Mouse (Mus musculus) layer of hippocampus, adult 11-12 months (tissue): ENCODE measurements around the gene Apoc2.
A peak's percentile ranks its signal among the peaks of the same experiment; 100 is the strongest.

Experiments used
- DNase-seq: peaks from one replicate; pipeline ENCODE4 v3.0.0; 2022; ENCODE audit warnings: low spot score

Apoc2 gene

DNA sequence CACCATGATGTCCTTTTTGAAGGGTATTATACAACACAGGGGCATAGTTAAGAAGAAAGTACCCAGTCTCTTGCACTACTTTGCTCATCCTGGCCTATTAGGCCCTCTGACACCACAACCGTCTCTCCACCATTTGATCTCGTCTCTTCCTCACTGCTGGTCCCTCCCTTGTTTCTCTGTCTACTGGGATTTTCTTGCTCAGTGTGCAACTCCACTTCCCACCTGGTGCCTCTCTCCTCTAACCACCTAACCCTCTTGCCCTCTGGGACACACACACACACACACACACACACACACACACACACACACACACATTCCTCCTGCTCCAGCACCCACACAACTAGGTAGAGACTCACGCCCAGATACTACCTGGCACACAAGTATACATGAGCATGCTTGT is 1.2 kb upstream of the Apoc2 start:
- DNase-seq: no peak

- DNase-seq: no peak
These were observed 1.1 kb downstream of the Apoc2 start for GRCm38 (mm10) chr7:19676662-19677061.

- no peak for DNase-seq
These were observed 1.9 kb downstream of the Apoc2 start for GRCm38 (mm10) chr7:19675824-19676223.

- DNase-seq: no peak
These were observed 4.5 kb downstream of the Apoc2 start for GRCm38 (mm10) chr7:19673083-19673699.

DNA sequence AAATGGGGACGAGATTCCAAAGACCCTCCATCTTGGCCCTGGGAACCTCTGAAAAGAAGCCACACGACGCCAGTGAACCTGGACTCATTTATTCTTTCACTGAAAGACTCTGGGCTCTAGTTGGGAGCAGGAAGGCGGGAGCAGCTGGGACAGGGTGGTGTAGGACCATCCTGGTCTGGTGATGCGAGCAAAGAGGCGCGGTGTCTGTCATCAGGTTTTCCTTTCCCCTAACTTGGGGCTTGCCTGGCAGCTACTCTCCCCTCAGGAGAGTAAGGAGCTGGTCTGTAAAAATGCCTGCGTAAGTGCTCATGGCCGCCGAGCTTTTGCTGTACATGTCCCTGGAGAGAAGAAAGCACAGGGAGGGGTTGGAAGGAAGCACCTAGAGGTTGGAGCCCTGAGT is 6.2 kb downstream of the Apoc2 start:
- DNase-seq: no peak

DNA sequence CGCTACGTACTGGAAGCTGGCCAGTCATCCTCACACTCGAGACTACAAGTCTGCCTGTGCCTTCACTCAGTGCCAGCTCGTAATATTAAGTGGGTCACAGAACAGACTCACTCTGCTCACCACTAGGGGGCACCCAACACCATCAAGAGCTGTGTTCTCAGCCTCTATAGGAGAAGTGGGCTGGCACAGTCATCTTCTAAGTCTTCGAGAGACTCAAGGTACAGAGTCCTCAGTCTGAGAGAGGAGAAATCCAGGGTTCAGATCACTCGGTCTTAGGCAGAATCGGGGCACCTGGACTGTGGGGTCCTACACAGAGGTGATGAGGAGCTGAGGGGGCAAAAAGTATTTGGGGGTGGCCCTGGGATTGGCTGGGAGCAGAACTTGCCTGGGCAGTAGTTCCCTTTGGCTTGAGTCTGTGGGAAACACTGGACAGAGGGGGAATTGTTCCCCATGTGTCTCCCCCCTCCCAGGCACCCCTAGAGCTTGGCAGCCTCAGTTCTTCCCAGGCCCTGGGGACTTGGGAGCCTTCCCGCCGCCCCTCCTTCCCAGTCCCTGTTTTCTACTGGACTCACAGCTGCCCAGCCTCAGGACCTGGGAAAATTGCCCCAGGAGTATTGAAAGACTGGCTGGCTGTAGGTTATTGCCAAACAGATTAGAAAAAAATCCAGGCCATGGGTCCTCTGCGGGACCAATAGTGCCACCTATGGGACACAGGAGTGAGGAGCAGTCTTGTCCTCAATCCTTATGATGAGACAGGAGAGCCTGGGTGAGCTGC is 8.6 kb downstream of the Apoc2 start:
- DNase-seq: peak; percentile 96

DNA sequence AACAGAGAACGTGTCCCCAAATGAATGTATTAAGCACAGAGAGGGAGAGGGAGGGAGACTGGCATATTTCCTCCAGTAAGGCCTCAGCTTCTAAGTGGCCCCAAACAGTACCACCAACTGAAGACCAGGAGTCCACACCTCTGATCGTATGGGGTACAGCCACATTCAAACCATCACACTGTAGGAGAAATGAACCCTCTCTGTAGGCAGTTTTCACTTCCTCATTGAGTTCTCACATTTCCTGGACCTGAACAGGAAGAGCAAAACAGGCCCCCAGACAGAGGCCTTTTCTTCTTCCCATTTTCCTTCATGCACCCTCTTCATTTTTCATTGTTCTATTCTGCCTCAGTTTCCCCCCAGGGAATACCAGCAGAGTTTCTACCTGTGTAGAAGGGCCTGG is 10.3 kb downstream of the Apoc2 start:
- DNase-seq: no peak

DNA sequence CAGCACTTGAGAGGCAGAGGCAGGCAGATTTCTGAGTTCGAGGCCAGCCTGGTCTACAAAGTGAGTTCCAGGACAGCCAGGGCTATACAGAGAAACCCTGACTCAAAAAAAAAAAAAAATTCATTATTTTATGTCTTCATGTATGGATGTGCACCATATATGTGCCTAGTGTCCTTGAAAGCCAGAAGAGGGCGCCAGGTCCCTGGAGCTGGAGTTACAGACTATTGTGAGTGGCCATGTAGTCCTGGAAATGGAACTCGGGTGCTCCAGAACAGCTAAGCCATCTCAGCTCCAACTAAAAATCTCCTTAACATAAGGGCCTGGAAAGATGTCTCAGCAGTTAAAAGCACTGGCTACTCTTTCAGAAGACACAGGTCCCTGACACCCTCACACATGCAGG is 11.0 kb downstream of the Apoc2 start:
- no peak for DNase-seq

- peak; percentile 97 for DNase-seq
These were observed 12.5 kb downstream of the Apoc2 start, which contains the start of gene Clptm1 for GRCm38 (mm10) chr7:19664955-19665841. Gene Clptm1, minus strand, starts transcription at chr7:19665033.

DNA sequence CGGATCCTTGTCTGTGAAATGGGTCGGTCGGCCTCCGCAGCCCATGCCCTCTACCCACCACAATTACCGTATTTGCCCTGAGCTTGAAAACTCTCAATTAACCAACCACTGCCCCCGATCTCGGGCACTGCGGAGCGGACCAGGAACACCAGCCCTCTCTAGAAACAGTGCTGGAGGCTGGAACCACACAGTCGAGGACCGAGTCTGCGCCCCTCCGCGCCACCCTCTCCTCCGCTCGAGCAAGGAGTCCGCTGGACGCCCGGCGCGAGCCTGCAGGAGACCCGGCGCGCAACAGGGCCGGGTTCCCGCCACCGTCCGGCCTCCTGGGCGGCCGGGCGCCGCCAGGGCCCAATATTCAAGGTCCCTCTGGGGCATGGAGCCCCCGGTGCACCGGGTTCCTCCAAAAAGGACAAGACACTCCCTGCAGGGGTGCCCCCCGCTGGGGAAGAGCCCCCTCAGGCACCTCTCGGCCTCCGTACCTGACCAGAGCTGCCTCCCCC is 13.2 kb downstream of the Apoc2 start:
- DNase-seq: peak; percentile 31

- DNase-seq: no peak
These were observed 13.8 kb downstream of the Apoc2 start for GRCm38 (mm10) chr7:19663940-19664339.

- DNase-seq: no peak
These were observed 25.1 kb downstream of the Apoc2 start for GRCm38 (mm10) chr7:19652614-19653013.

DNA sequence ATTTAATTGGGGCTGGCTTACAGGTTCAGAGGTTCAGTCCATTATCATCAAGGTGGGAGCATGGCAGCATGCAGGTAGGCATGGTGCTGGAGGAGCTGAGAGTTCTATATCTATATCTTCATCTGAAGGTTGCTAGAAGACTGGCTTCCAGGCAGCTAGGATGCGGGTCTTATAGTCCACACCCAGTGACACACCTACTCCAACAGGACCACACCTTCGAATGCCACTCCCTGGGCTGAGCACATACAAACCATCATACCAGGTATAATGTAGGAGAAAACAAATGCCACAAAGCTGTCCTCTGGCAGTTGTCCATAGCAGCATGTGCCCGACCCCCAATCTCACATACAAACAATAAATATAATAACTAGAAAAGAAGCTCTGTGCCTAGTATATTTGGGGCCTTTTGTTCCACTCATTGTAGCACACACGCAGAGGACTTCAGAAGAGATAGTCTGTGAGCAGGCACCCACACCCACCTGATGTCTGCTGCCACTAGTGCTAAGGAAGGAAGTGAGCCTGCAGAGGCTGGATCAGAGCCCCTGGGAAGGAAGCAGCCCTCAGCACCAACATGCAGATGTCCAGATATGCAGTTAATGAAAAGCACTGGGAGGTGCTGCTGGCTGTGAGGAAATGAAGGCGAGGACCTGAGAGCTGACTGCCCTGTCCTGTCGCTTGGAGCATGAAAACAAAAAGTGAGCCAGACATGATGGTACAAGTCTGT is 26.5 kb downstream of the Apoc2 start:
- no peak for DNase-seq

- no peak for DNase-seq
These were observed 36.5 kb downstream of the Apoc2 start for GRCm38 (mm10) chr7:19641223-19641622.

DNA sequence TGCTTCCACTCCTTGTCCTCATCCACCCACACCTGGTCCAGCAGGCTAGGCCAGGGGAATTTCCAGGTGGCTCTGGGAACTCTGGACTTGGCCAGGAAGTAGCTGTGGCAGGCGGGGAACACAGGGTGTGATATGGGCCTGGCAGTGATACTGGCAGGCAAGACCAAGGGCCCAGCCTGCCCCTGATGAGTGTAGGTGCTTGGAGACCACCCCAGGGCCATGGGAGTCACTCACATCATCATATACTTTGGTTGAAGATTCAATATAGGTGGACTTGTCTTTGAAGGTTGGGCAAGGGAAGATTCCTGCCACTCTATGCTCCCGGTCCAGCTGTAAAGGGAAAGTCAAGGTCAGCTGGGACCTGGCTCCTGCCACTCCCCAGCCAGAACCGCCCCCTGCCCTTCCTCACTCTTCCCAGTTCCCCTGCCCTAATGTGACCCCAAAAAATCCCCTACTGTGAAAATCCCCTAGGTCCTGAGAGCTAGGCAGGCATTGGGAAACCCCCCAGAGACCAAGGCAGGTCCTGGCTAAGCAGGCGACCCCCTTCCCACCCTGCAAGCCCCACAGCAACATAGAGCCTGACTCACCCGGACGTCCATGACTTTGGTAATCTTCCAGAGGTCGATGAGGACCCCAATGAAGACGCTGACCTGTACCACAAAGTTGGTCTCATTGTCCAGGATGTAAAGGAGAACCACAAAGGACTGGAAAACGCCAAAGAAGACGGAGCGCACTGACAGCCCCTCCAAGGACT is 42.5 kb downstream of the Apoc2 start:
- DNase-seq: no peak

DNA sequence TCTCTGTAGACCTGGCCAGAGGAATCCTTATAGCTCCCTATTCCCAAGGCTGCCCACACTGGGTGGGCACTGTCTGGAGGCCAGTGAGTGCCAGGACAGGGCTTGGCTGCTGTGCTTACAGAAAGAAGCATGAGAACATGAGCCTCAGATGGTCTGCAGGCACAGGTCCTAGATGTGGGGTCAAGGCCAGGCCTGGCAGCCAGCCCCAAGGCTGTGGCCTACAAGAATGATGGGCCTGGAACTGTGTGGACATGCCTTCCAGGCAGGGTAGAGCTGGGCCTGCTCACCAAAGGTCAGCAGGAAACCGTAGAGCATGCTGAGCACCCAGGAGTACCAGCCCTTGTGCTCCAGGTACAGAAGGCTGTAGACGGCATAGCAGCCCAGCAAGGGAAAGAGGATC is 43.1 kb downstream of the Apoc2 start:
- DNase-seq: no peak

GRCm38 (mm10) chr7:19633855-19634254 is 43.9 kb downstream of the Apoc2 start:
- DNase-seq: no peak

DNA sequence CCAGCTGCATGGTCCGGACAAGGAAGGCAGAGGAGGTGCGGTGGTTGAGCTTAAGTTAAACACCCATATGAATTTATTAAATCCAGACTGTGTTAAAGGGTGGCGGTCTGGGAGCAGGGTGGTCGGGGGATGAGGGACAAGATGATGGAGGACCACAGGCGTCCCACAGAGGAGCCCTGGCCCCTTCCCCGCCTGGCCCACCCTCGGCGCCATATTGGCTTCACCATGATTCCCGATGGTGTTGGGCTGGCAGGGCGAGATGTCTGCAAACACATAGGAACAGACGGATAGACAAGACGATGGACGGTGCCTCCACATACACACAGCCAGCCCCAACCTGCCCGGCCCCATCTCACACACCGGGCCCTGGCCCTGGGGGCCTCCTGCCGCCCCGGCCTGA is 44.5 kb downstream of the Apoc2 start:
- no peak for DNase-seq

DNA sequence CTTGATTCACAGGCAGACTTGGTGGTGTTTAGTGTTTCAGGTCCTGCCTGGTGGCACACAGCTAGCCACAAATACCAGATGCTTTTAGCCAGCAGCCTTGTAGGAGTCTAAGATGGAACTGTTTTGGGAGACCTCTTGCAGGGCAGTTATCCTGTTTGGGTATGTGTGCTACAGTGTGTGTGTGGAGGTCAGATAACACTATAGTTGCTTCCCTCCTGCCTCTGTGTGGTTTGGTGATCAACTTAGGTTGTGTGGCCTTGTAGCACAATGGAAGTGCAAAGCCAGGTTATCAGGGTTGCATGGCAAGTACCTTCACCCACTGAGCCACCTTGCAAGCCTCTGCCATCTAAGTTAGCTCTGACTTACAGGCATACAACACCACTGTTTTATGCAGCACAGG is 45.0 kb downstream of the Apoc2 start:
- DNase-seq: no peak

DNA sequence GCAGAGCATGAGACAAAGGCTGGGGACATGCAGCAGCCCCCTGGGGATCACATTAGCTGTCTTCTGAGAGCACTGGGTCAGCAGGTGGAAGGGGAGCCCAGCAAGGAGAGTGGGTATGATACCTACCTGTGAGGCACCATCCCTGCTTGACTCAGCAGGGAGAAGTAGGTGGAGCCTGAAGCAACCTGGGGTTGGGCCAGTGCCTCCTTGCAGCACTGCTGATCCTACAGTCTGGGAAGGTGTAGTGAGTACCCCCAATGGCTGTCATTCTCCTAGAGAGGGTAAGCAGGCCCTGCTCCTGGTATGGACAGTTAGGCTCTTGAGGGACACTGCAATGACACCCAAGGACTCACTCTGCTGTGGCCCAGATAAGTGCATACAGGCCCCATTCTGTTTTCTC is 45.5 kb downstream of the Apoc2 start:
- no peak for DNase-seq

GRCm38 (mm10) chr7:19629361-19629734 is 48.4 kb downstream of the Apoc2 start, which contains the start of gene Relb:
Gene Relb, minus strand, starts transcription at chr7:19629438.
- DNase-seq: peak; percentile 93
